Mouse (Mus musculus): ENCODE results near the gene Cacna2d3.

GRCm38 (mm10) chr14:29113852-29114450 is 607.7 kb downstream of the Cacna2d3 start:
- TF ChIP-seq CTCF (conservative IDR thresholded peaks at IDR 0.05; ENCODE audit: low read length) (no peak), POU5F1 (IDR thresholded peaks at IDR 0.05; ENCODE audit: borderline replicate concordance, low read length) (no peak), NANOG (IDR thresholded peaks at IDR 0.05; ENCODE audit: borderline replicate concordance, low read length) (no peak)

All from E14TG2a.4 (cell line).